Mouse (Mus musculus): ENCODE measurements at regions not wholly inside any gene's neighbourhood (a gene's known extent, or its start where the extent isn't known, plus 50 kb on each side); places are given as distances from the start of the nearest gene placed in this dataset.

GRCm38 (mm10) chr3:9884691-9885354 lies 203.1 kb upstream of the Gm9833 start:
- TF ChIP-seq CTCF (IDR thresholded peaks at IDR 0.05; ENCODE audit: extremely low read depth, insufficient read depth, low read length) (no peak), POLR2A (IDR thresholded peaks at IDR 0.05; ENCODE audit: extremely low read depth, insufficient read depth, low read length) (no peak)
- H3K27ac ChIP-seq (ENCODE audit: insufficient read depth, low read length): no peak overlapping the region; the same call in 1 of the 2 replicates
- H3K4me1 ChIP-seq (ENCODE audit: control insufficient read depth, insufficient read depth, low read length): peaks cover 5% of the 10 kb centered on the region; the same call in 1 of the 2 replicates
- H3K4me3 ChIP-seq (ENCODE audit: insufficient read depth, low read length): no peak overlapping the region

DNA sequence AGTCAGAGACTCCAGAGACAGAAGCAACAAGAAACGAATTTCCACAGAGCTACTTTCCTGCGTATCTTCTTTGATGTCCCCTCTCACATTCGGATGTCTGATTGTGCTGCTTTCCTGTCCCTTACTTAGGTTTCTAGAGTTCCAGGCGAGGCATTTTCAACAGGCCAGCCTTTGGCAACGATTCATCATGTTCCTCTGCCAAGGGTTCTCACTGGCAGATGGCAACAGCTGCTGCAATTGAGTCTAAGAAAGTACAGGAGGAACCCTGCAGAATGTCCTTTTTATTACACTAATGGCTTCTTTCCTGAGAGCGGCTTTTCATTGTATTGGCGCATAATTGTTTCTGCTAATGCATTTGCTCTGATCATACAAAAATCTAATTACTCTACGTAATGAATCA lies 202.3 kb upstream of the Gm9833 start:
- H3K27ac ChIP-seq (ENCODE audit: insufficient read depth, low read length): peak overlapping the region; percentile 87
- H3K4me3 ChIP-seq (ENCODE audit: insufficient read depth, low read length): no peak overlapping the region
- TF ChIP-seq POLR2A (IDR thresholded peaks at IDR 0.05; ENCODE audit: extremely low read depth, insufficient read depth, low read length): no peak
- no peak for TF ChIP-seq CTCF (IDR thresholded peaks at IDR 0.05; ENCODE audit: extremely low read depth, insufficient read depth, low read length)
- peaks cover 5% of the 10 kb centered on the region; the same call in 1 of the 2 replicates for H3K4me1 ChIP-seq (ENCODE audit: control insufficient read depth, insufficient read depth, low read length)

GRCm38 (mm10) chr3:9886077-9886476 lies 201.8 kb upstream of the Gm9833 start:
- H3K4me3 ChIP-seq (ENCODE audit: insufficient read depth, low read length): no peak overlapping the region
- H3K4me1 ChIP-seq (ENCODE audit: control insufficient read depth, insufficient read depth, low read length): peaks cover 5% of the 10 kb centered on the region; the same call in 1 of the 2 replicates
- H3K27ac ChIP-seq (ENCODE audit: insufficient read depth, low read length): no peak overlapping the region
- TF ChIP-seq CTCF (IDR thresholded peaks at IDR 0.05; ENCODE audit: extremely low read depth, insufficient read depth, low read length): no peak

DNA sequence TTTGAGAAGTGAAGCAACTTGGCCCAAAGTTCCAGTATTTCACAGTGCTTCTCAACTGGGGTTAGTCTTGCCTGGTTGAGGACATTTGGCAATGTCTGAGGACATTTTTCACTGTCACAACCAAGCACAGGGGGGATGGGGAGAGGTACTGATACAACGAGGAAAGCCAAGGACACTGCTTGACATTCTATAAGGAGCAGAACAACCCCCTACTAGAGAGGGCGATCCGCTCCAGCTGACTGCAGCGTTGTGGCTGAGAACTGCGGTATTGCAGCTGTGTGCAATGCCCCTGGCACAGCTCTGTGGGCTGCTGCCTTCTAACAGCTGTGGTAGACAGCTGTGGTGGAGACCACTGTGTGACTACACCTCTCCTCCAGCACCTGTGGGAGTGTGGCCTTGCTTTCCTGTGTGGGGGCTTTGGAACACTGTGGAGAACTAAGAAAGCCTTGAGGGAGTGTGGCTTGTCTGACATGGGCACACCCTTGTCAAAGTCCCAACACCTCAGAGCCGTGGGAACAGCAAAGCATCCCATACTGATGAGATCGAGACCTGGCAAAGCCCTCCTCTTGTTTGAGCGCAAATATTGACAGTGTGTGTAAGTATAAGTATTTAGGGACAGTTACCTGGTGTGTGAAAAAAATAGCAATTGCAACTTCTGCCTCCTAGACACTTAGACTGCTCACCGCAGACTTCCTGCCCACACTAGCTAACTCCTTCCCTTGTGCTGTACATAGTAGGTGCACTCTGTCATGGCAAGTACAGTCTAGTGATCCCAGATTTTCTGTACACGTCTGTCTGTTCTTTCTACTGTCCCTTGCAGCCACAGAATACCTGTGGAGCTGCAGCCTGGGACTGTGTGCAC lies 200.9 kb upstream of the Gm9833 start:
- no peak overlapping the region for H3K4me3 ChIP-seq (ENCODE audit: insufficient read depth, low read length)
- H3K27ac ChIP-seq (ENCODE audit: insufficient read depth, low read length): peak overlapping the region; percentile 2; the same call in 1 of the 2 replicates
- H3K4me1 ChIP-seq (ENCODE audit: control insufficient read depth, insufficient read depth, low read length): peaks cover 5% of the 10 kb centered on the region; the same call in 1 of the 2 replicates
- TF ChIP-seq POLR2A (IDR thresholded peaks at IDR 0.05; ENCODE audit: extremely low read depth, insufficient read depth, low read length): no peak
- TF ChIP-seq CTCF (IDR thresholded peaks at IDR 0.05; ENCODE audit: extremely low read depth, insufficient read depth, low read length): no peak

- TF ChIP-seq CTCF (IDR thresholded peaks at IDR 0.05; ENCODE audit: extremely low read depth, insufficient read depth, low read length) (no peak), POLR2A (IDR thresholded peaks at IDR 0.05; ENCODE audit: extremely low read depth, insufficient read depth, low read length) (no peak)
- peak overlapping the region; percentile 2; the same call in 1 of the 2 replicates for H3K27ac ChIP-seq (ENCODE audit: insufficient read depth, low read length)
- H3K4me1 ChIP-seq (ENCODE audit: control insufficient read depth, insufficient read depth, low read length): peaks cover 5% of the 10 kb centered on the region; the same call in 1 of the 2 replicates
- no peak overlapping the region for H3K4me3 ChIP-seq (ENCODE audit: insufficient read depth, low read length)
Observed at GRCm38 (mm10) chr3:9887627-9887994, 200.3 kb upstream of the Gm9833 start.

GRCm38 (mm10) chr3:9888051-9888450 lies 199.9 kb upstream of the Gm9833 start:
- H3K4me3 ChIP-seq (ENCODE audit: insufficient read depth, low read length): no peak overlapping the region
- H3K4me1 ChIP-seq (ENCODE audit: control insufficient read depth, insufficient read depth, low read length): peaks cover 6% of the 10 kb centered on the region; the same call in 1 of the 2 replicates
- TF ChIP-seq CTCF (IDR thresholded peaks at IDR 0.05; ENCODE audit: extremely low read depth, insufficient read depth, low read length): no peak
- TF ChIP-seq POLR2A (IDR thresholded peaks at IDR 0.05; ENCODE audit: extremely low read depth, insufficient read depth, low read length): no peak
- H3K27ac ChIP-seq (ENCODE audit: insufficient read depth, low read length): no peak overlapping the region

DNA sequence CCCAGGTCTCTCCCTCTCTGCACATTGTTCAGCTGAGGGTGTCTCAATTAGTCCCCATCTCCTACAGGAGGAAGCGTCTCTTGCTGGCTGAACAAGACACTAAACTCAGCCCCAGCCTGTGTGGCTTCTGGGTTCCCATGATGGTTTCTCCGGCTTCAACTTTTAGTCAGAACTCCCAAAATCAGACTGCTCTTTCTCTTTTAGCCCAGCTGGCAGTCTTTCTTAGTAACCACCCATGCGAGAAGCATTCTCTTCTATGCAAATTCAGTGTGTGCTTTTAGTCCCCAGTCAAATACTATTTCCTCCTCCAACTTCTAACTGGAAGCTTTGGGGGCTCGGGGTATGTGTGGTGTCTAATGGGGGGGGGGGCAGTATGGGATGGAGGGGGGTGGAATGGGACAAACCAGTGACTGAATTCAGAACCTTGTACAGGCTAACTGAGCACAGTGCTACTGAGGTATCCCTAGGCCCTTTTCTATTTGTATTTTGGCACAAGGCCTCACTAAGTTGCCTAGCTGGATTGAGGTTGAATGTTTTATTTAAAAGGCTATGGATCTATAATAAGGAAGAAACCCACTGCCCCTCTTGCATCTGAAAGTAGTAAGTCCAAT lies 194.9 kb upstream of the Gm9833 start:
- Histone ChIP-seq H3K27ac (ENCODE audit: insufficient read depth, low read length) (no peak overlapping the region), H3K4me1 (ENCODE audit: control insufficient read depth, insufficient read depth, low read length) (peaks cover 2% of the 10 kb centered on the region; the same call in 1 of the 2 replicates), H3K4me3 (ENCODE audit: insufficient read depth, low read length) (no peak overlapping the region)
- no peak for TF ChIP-seq CTCF (IDR thresholded peaks at IDR 0.05; ENCODE audit: extremely low read depth, insufficient read depth, low read length)
- no peak for TF ChIP-seq POLR2A (IDR thresholded peaks at IDR 0.05; ENCODE audit: extremely low read depth, insufficient read depth, low read length)

DNA sequence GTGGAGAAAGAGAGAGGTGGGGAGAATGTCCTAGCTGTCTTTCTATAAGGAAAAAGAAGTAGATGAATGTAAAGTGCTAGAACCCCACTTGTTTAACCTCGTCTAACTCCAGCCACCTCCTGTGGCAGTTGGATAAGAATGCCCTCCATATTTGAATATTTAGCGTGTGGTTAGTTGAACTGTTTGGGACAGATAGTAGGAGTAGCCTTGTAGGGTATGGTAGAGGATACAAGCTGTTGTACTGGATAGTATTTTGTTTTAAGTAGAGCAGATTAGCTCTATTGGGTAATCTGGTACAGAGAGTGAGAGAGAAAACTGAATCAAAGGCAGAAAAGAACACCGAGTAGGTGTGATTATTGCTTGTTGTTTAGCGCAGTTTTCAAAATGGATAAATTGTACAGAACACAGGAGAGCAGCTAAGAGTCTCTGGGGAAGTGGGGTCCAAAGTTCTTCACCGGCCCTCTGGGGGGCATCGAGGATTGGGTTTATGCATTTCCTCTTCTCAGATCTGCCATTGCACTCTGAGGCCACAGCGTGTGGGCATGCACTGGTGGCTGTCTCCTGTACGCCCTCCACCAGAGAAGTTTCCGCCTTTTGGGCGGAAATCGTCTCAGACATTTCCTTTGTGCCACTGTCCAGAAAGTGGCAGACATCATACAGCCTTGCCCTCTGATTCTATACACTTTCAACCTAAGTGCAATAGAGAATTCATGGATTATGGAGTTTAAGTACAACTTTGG lies 192.3 kb upstream of the Gm9833 start:
- H3K27ac ChIP-seq (ENCODE audit: insufficient read depth, low read length): no peak overlapping the region
- no peak for TF ChIP-seq CTCF (IDR thresholded peaks at IDR 0.05; ENCODE audit: extremely low read depth, insufficient read depth, low read length)
- no peak for TF ChIP-seq POLR2A (IDR thresholded peaks at IDR 0.05; ENCODE audit: extremely low read depth, insufficient read depth, low read length)
- peaks cover 2% of the 10 kb centered on the region; the same call in 1 of the 2 replicates for H3K4me1 ChIP-seq (ENCODE audit: control insufficient read depth, insufficient read depth, low read length)
- no peak overlapping the region for H3K4me3 ChIP-seq (ENCODE audit: insufficient read depth, low read length)

- H3K4me3 ChIP-seq (ENCODE audit: insufficient read depth, low read length): no peak overlapping the region
- H3K4me1 ChIP-seq (ENCODE audit: control insufficient read depth, insufficient read depth, low read length): peaks cover 2% of the 10 kb centered on the region; the same call in 1 of the 2 replicates
- no peak for TF ChIP-seq POLR2A (IDR thresholded peaks at IDR 0.05; ENCODE audit: extremely low read depth, insufficient read depth, low read length)
- no peak for TF ChIP-seq CTCF (IDR thresholded peaks at IDR 0.05; ENCODE audit: extremely low read depth, insufficient read depth, low read length)
- no peak overlapping the region for H3K27ac ChIP-seq (ENCODE audit: insufficient read depth, low read length)
Observed at GRCm38 (mm10) chr3:9896303-9896702, 191.6 kb upstream of the Gm9833 start.
